Mouse (Mus musculus) intestine, embryonic 16.5 days (tissue): ENCODE results near the gene Hspa8. TPM values are rescaled to one million over a fixed set of nuclear protein-coding genes. Genes with fewer than 3 reads are reported as not detected.

Source experiments
- ATAC-seq: fragments of 200-750 bp; cut with Nextera tagmentation; 2 replicates; pipeline ENCODE4 v1.8.0; 2017; ENCODE audit warnings: moderate TSS enrichment, moderate library complexity
- H3K27ac ChIP-seq: fragments of 300-500 bp; sonication (generic); 2 replicates; pipeline ENCODE4 v1.5.1; 2014; ENCODE audit warnings: mild to moderate bottlenecking, low read length
- H3K27me3 ChIP-seq: fragments of 300-500 bp; sonication (generic); replicated peaks from 2 replicates; pipeline ENCODE4 v1.6.1; 2014; ENCODE audit warnings: low read length, control low read depth, mixed read lengths; ENCODE audit not compliant: control insufficient read depth, insufficient read depth
- H3K36me3 ChIP-seq: fragments of 300-500 bp; sonication (generic); 2 replicates; pipeline ENCODE4 v1.6.1; 2014; ENCODE audit warnings: low read length, control low read depth; ENCODE audit not compliant: control insufficient read depth, insufficient read depth
- H3K4me1 ChIP-seq: fragments of 300-500 bp; sonication (generic); 2 replicates; pipeline ENCODE4 v1.6.1; 2014; ENCODE audit warnings: low read length, control low read depth, mixed read lengths; ENCODE audit not compliant: control insufficient read depth, insufficient read depth
- H3K4me2 ChIP-seq: fragments of 300-500 bp; sonication (generic); 2 replicates; pipeline ENCODE4 v1.6.1; 2014; ENCODE audit warnings: low read depth, low read length, control low read depth
- H3K4me3 ChIP-seq: fragments of 300-500 bp; sonication (generic); 2 replicates; pipeline ENCODE4 v1.5.1; 2014; ENCODE audit warnings: mild to moderate bottlenecking, low read length
- H3K9ac ChIP-seq: fragments of 300-500 bp; sonication (generic); 2 replicates; pipeline ENCODE4 v1.6.1; 2014; ENCODE audit warnings: low read depth, low read length
- H3K9me3 ChIP-seq: fragments of 300-500 bp; sonication (generic); 2 replicates; pipeline ENCODE4 v1.6.1; 2016; ENCODE audit warnings: low read length, control low read depth; ENCODE audit not compliant: control insufficient read depth
- WGBS: fragments of 180-500 bp; shearing (Covaris S2); extraction: QIAGEN DNeasy Blood & Tissue Kit; methylation state at CpG from one replicate; pipeline ENCODE4 v1.1.7; 2014; 5-methylcytosine and 5-hydroxymethylcytosine counted together
- polyA plus RNA-seq: library from polyadenylated mRNA; unstranded; fragments of >200 nt; fragmentation: Nextera tagmentation; extraction: Ambion mirVana; gene quantifications from 2 replicates; pipeline ENCODE4 v1.2.1, GENCODE M21; 2015

The Hspa8 gene
- polyA plus RNA-seq, 1 experiment from 2014 or later = 2,348 TPM

- Histone ChIP-seq H3K36me3 (no peaks in the 10 kb centered on the region), H3K4me2 (no peak overlapping the region), H3K27ac (no peak overlapping the region), H3K9me3 (no peaks in the 10 kb centered on the region), H3K4me3 (no peak overlapping the region), H3K9ac (no peak overlapping the region), H3K4me1 (peaks cover 2% of the 10 kb centered on the region), H3K27me3 (no peaks in the 10 kb centered on the region)
- WGBS = 82% methylated on average over 4 of the region's 4 CpGs
- no peak for ATAC-seq
Observed at GRCm38 (mm10) chr9:40827366-40827765, 26.6 kb downstream of the Hspa8 start.

GRCm38 (mm10) chr9:40834569-40834968 lies 33.8 kb downstream of the Hspa8 start:
- 6% methylated on average over 12 of the region's 12 CpGs for whole genome bisulfite sequencing
- Histone ChIP-seq H3K4me2 (no peak overlapping the region), H3K27ac (no peak overlapping the region), H3K9me3 (no peaks in the 10 kb centered on the region), H3K27me3 (no peaks in the 10 kb centered on the region), H3K36me3 (no peaks in the 10 kb centered on the region), H3K4me3 (no peak overlapping the region), H3K4me1 (no peaks in the 10 kb centered on the region), H3K9ac (no peak overlapping the region)
- no peak for ATAC-seq

- no peaks in the 10 kb centered on the region for H3K9me3 ChIP-seq
- H3K36me3 ChIP-seq = no peaks in the 10 kb centered on the region
- ATAC-seq = no peak
- no peak overlapping the region for H3K9ac ChIP-seq
- H3K4me3 ChIP-seq = no peak overlapping the region
- H3K27ac ChIP-seq = no peak overlapping the region
- H3K27me3 ChIP-seq = no peaks in the 10 kb centered on the region
- no peak overlapping the region for H3K4me2 ChIP-seq
- H3K4me1 ChIP-seq = no peaks in the 10 kb centered on the region
- 91% methylated on average over 3 of the region's 3 CpGs for WGBS
Observed at GRCm38 (mm10) chr9:40836681-40837080, 35.9 kb downstream of the Hspa8 start.

- WGBS = 53% methylated on average over 3 of the region's 3 CpGs
- no peaks in the 10 kb centered on the region for H3K27me3 ChIP-seq
- H3K27ac ChIP-seq = no peak overlapping the region
- H3K4me1 ChIP-seq = no peaks in the 10 kb centered on the region
- H3K36me3 ChIP-seq = no peaks in the 10 kb centered on the region
- H3K4me3 ChIP-seq = no peak overlapping the region
- no peak overlapping the region for H3K9ac ChIP-seq
- H3K4me2 ChIP-seq = no peak overlapping the region
- no peak for ATAC-seq
- H3K9me3 ChIP-seq = no peaks in the 10 kb centered on the region
Observed at GRCm38 (mm10) chr9:40839662-40840061, 38.9 kb downstream of the Hspa8 start.

GRCm38 (mm10) chr9:40851515-40851914 lies 50.7 kb downstream of the Hspa8 start:
- no peak for ATAC-seq
- H3K9me3 ChIP-seq = no peaks in the 10 kb centered on the region
- no peak overlapping the region for H3K4me2 ChIP-seq
- H3K27me3 ChIP-seq = no peaks in the 10 kb centered on the region
- H3K4me1 ChIP-seq = no peaks in the 10 kb centered on the region
- H3K9ac ChIP-seq = no peak overlapping the region
- 62% methylated on average over 2 of the region's 2 CpGs for WGBS
- H3K27ac ChIP-seq = no peak overlapping the region
- H3K36me3 ChIP-seq = no peaks in the 10 kb centered on the region
- H3K4me3 ChIP-seq = no peak overlapping the region

GRCm38 (mm10) chr9:40858461-40859160 lies 57.8 kb downstream of the Hspa8 start:
- H3K9me3 ChIP-seq = no peaks in the 10 kb centered on the region
- peak overlapping the region; percentile 32 for H3K4me3 ChIP-seq
- H3K27me3 ChIP-seq = 0 out of 2 replicates have a peak, but pooled peaks cover 8% of the 10 kb centered on the region
- 11% methylated on average over 21 of the region's 21 CpGs for WGBS
- no peak overlapping the region for H3K9ac ChIP-seq
- no peaks in the 10 kb centered on the region for H3K36me3 ChIP-seq
- no peak for ATAC-seq
- H3K4me1 ChIP-seq = no peaks in the 10 kb centered on the region
- peak overlapping the region; percentile 53 for H3K4me2 ChIP-seq
- H3K27ac ChIP-seq = no peak overlapping the region

- Histone ChIP-seq H3K4me2 (peak overlapping the region; percentile 53), H3K27me3 (0 out of 2 replicates have a peak, but pooled peaks cover 8% of the 10 kb centered on the region), H3K36me3 (no peaks in the 10 kb centered on the region), H3K27ac (no peak overlapping the region), H3K9me3 (no peaks in the 10 kb centered on the region), H3K9ac (no peak overlapping the region), H3K4me3 (0 out of 2 replicates have a peak overlapping the region, but pooled peaks have one; percentile 32), H3K4me1 (no peaks in the 10 kb centered on the region)
- ATAC-seq = no peak
- 10% methylated on average over 9 of the region's 9 CpGs for WGBS
Observed at GRCm38 (mm10) chr9:40859196-40859595, 58.4 kb downstream of the Hspa8 start.

Other genes with a start within 250 kb of the Hspa8 start
- not detected in 2 replicates for gene Gm21915, start 130.4 kb upstream of the Hspa8 start, polyA plus RNA-seq
- 20.9 and 22.2 TPM in 2 replicates for gene Clmp, start 115.0 kb upstream of the Hspa8 start, polyA plus RNA-seq
- gene Bsx, start 73.1 kb downstream of the Hspa8 start, polyA plus RNA-seq = not detected in 2 replicates
- gene Jhy, start 163.1 kb downstream of the Hspa8 start, polyA plus RNA-seq = 0.04 and 0.09 TPM in 2 replicates
- 0.09 and 0.18 TPM in 2 replicates for gene Crtam, start 203.6 kb downstream of the Hspa8 start, polyA plus RNA-seq